Mouse (Mus musculus): ENCODE results near the gene Fat1.

DNA sequence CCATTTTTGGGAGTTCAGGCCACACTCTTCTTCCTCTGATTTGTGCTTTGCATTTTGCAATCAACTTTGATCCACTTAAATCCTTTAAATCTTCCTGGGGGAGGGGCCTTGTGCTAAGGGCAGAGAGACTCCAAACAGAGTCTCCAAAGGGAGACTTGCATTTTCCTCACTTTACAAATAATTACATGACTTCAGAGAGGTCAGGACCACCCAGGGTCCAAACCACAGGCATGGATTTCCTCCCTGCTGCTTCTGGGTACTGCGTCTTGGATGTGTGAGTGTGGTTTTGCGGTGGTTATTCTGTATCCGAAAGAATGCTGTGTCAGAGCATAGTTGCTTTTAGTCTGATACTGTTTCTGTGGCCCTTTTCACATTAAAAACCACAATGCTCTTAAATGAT, 61.2 kb downstream of the Fat1 start:
- no peak for TF ChIP-seq CTCF (IDR thresholded peaks at IDR 0.05; ENCODE audit: low read depth, low read length)
- TF ChIP-seq GATA1 (IDR thresholded peaks at IDR 0.05; ENCODE audit: borderline replicate concordance, low read length): no peak
- TF ChIP-seq TAL1 (conservative IDR thresholded peaks at IDR 0.05; ENCODE audit: low read depth, low read length): no peak
